Mouse (Mus musculus): ENCODE measurements around the gene 2310007B03Rik. TPM values are rescaled to one million over a fixed set of nuclear protein-coding genes. Genes with fewer than 3 reads are reported as not detected.

The 2310007B03Rik gene
- total and polyA plus RNA-seq, 2 experiments from 2014 or later = 0.07 to 0.76 TPM

DNA sequence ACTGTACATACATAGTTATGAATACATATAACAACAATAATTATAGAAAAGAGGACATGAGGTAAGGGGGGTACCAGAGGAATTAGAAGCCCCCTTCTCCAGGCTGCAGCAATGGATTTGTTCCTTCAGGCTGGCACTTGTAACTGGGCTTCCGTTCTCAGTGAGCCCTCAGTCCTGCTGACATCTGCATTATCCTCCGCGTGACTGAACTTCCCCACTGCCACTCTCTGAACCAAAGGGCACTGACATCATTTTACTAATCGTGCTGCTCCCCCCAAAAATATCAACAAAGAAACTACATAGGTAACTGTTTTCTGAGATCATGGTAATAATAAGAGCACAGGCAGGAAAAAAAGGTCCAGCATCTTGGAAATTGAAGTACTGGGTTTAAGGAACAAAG, 41.9 kb downstream of the 2310007B03Rik start:
- TF ChIP-seq CTCF (IDR thresholded peaks at IDR 0.05; ENCODE audit: low read depth) (no peak), EP300 (IDR thresholded peaks at IDR 0.05; ENCODE audit: low read depth) (no peak)
- 40% methylated on average over 4 of the region's 4 CpGs for WGBS
- no peak overlapping the region for H3K9ac ChIP-seq (replicated peaks; ENCODE audit: low read depth, low read length)

GRCm38 (mm10) chr1:93115471-93115870, 45.3 kb downstream of the 2310007B03Rik start:
- Histone ChIP-seq H3K27me3 (ENCODE audit: control insufficient read depth, insufficient read depth, low read length) (peaks cover 7% of the 10 kb centered on the region; the same call in 1 of the 2 replicates), H3K9ac (replicated peaks; ENCODE audit: low read depth, low read length) (no peak overlapping the region), H3K4me3 (ENCODE audit: low read depth, low read length) (peak overlapping the region; percentile 25), H3K4me2 (ENCODE audit: low read depth, low read length) (peak overlapping the region; percentile 54), H3K27ac (ENCODE audit: low read depth) (no peak overlapping the region), H3K9me3 (replicated peaks; ENCODE audit: control insufficient read depth, low read length) (no peaks in the 10 kb centered on the region), H3K4me1 (ENCODE audit: control insufficient read depth, insufficient read depth) (no peaks in the 10 kb centered on the region), H3K36me3 (replicated peaks; ENCODE audit: control insufficient read depth, insufficient read depth, low read length) (no peaks in the 10 kb centered on the region)
- DNase-seq (ENCODE audit: low spot score) (no peak), ATAC-seq (ENCODE audit: insufficient read depth, low read depth) (no peak)
- TF ChIP-seq CTCF (IDR thresholded peaks at IDR 0.05; ENCODE audit: low read depth) (no peak), EP300 (IDR thresholded peaks at IDR 0.05; ENCODE audit: low read depth) (no peak)
- WGBS = 33% methylated on average over 12 of the region's 13 CpGs

More for the DNA sequence above, 41.9 kb downstream of the 2310007B03Rik start:
- no peak overlapping the region for H3K4me2 ChIP-seq (ENCODE audit: low read depth, low read length)
- DNase-seq (ENCODE audit: low spot score) (no peak), ATAC-seq (ENCODE audit: insufficient read depth, low read depth) (no peak)
- H3K4me1 ChIP-seq (ENCODE audit: control insufficient read depth, insufficient read depth) = no peaks in the 10 kb centered on the region
- no peak overlapping the region for H3K27ac ChIP-seq (ENCODE audit: low read depth)
- peaks cover 7% of the 10 kb centered on the region; the same call in 1 of the 2 replicates for H3K27me3 ChIP-seq (ENCODE audit: control insufficient read depth, insufficient read depth, low read length)
- no peaks in the 10 kb centered on the region for H3K9me3 ChIP-seq (replicated peaks; ENCODE audit: control insufficient read depth, low read length)
- no peak overlapping the region for H3K4me3 ChIP-seq (ENCODE audit: low read depth, low read length)
- H3K36me3 ChIP-seq (replicated peaks; ENCODE audit: control insufficient read depth, insufficient read depth, low read length) = no peaks in the 10 kb centered on the region

- Histone ChIP-seq H3K4me2 (ENCODE audit: low read depth, low read length) (peak overlapping the region; percentile 54), H3K9ac (replicated peaks; ENCODE audit: low read depth, low read length) (no peak overlapping the region), H3K27me3 (ENCODE audit: control insufficient read depth, insufficient read depth, low read length) (peaks cover 7% of the 10 kb centered on the region; the same call in 1 of the 2 replicates), H3K4me3 (ENCODE audit: low read depth, low read length) (peak overlapping the region; percentile 25), H3K36me3 (replicated peaks; ENCODE audit: control insufficient read depth, insufficient read depth, low read length) (no peaks in the 10 kb centered on the region), H3K27ac (ENCODE audit: low read depth) (no peak overlapping the region), H3K4me1 (ENCODE audit: control insufficient read depth, insufficient read depth) (no peaks in the 10 kb centered on the region), H3K9me3 (replicated peaks; ENCODE audit: control insufficient read depth, low read length) (no peaks in the 10 kb centered on the region)
- TF ChIP-seq EP300 (IDR thresholded peaks at IDR 0.05; ENCODE audit: low read depth) (no peak), CTCF (IDR thresholded peaks at IDR 0.05; ENCODE audit: low read depth) (no peak)
- 29% methylated on average over 21 of the region's 21 CpGs for WGBS
- DNase-seq (ENCODE audit: low spot score) (peak; percentile 21), ATAC-seq (ENCODE audit: insufficient read depth, low read depth) (peak; percentile 79)
These were observed 45.9 kb downstream of the 2310007B03Rik start for GRCm38 (mm10) chr1:93114713-93115463.

DNA sequence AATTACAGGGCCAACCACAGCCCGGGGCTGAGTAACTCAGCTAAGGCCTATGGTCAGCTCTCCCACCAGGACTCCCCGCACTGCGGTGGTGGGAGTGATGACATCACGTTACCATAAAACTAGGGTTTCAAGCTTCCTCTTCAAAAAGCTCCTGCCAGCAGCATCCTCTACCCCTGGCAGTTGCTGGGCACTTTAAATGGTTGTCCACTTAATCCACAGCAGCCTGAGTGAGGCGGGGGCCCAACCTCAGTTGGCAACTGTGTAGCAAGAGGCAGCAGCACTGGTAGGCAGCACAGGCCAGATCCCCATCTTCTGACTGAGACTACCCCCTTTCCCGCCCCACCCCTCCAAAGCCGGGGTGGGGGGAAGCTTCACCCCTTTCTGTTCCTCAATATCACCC, 58.0 kb downstream of the 2310007B03Rik start:
- H3K27me3 ChIP-seq (ENCODE audit: control insufficient read depth, insufficient read depth, low read length) = peaks cover 47% of the 10 kb centered on the region

DNA sequence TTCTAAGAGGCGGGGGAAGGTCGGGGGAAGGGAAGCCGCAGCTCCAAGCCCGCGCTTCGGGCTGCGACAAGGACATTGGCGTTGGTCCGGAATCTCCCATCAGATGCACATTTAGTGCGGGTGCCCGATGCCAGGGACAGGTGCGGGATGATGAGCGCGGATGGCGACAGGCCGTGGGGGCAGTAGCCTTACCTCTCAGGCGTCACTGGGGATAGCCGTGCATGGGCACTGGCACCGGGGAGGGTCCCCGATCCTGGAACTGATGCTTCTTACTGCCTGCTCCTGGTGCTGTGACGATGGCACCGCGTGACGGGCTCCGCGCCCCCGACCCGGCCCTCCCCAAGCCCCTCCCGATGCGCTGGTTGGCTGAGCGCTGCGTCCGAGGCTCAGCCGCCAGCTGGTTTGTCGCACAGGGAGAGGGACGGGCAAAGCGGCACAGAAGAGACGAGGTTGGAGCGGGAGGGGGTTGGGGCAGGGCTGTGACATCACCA, 59.1 kb downstream of the 2310007B03Rik start, which contains the start of gene Kif1a:
Gene Kif1a, minus strand, starts transcription at position 381 of the 491 bp plus-strand sequence.
- 0 out of 2 replicates have a peak, but pooled peaks cover 3% of the 10 kb centered on the region for H3K4me1 ChIP-seq (ENCODE audit: control insufficient read depth, insufficient read depth)
- H3K4me3 ChIP-seq (ENCODE audit: low read depth, low read length) = peak within 1 kb of the TSS; percentile 44
- peak within 1 kb of the TSS; percentile 43; the same call in 1 of the 2 replicates for H3K9ac ChIP-seq (replicated peaks; ENCODE audit: low read depth, low read length)
- H3K27ac ChIP-seq (ENCODE audit: low read depth) = no peak within 1 kb of the TSS
- H3K36me3 ChIP-seq (replicated peaks; ENCODE audit: control insufficient read depth, insufficient read depth, low read length) = no peaks in the 10 kb centered on the region
- DNase-seq (ENCODE audit: low spot score) (no peak), ATAC-seq (ENCODE audit: insufficient read depth, low read depth) (peak; percentile 54)
- peaks cover 47% of the 10 kb centered on the region for H3K27me3 ChIP-seq (ENCODE audit: control insufficient read depth, insufficient read depth, low read length)
- no peak for TF ChIP-seq CTCF (IDR thresholded peaks at IDR 0.05; ENCODE audit: low read depth)
- TF ChIP-seq EP300 (IDR thresholded peaks at IDR 0.05; ENCODE audit: low read depth) = no peak
- no peaks in the 10 kb centered on the region for H3K9me3 ChIP-seq (replicated peaks; ENCODE audit: control insufficient read depth, low read length)
- under 1% methylated on average over 39 of the region's 39 CpGs for WGBS
- H3K4me2 ChIP-seq (ENCODE audit: low read depth, low read length) = peak within 1 kb of the TSS; percentile 74

More for the DNA sequence above, 58.0 kb downstream of the 2310007B03Rik start:
- no peak overlapping the region for H3K27ac ChIP-seq (ENCODE audit: low read depth)
- no peak overlapping the region for H3K9ac ChIP-seq (replicated peaks; ENCODE audit: low read depth, low read length)
- H3K4me3 ChIP-seq (ENCODE audit: low read depth, low read length) = no peak overlapping the region
- 0 out of 2 replicates have a peak, but pooled peaks cover 3% of the 10 kb centered on the region for H3K4me1 ChIP-seq (ENCODE audit: control insufficient read depth, insufficient read depth)
- no peak for ATAC-seq (ENCODE audit: insufficient read depth, low read depth)
- TF ChIP-seq EP300 (IDR thresholded peaks at IDR 0.05; ENCODE audit: low read depth) (no peak), CTCF (IDR thresholded peaks at IDR 0.05; ENCODE audit: low read depth) (no peak)
- no peak overlapping the region for H3K4me2 ChIP-seq (ENCODE audit: low read depth, low read length)
- no peak for DNase-seq (ENCODE audit: low spot score)
- WGBS = 68% methylated on average over 7 of the region's 7 CpGs
- H3K36me3 ChIP-seq (replicated peaks; ENCODE audit: control insufficient read depth, insufficient read depth, low read length) = no peaks in the 10 kb centered on the region
- H3K9me3 ChIP-seq (replicated peaks; ENCODE audit: control insufficient read depth, low read length) = no peaks in the 10 kb centered on the region

Other genes with a start within 250 kb of the 2310007B03Rik start
- gene Capn10, start 226.6 kb downstream of the 2310007B03Rik start, total RNA-seq (2014; rRNA removed; ENCODE audit: low replicate concordance) = 41.9 and 46.3 TPM in 2 replicates
- gene Capn10, start 226.6 kb downstream of the 2310007B03Rik start, polyA plus RNA-seq (2015; fragmentation: Nextera tagmentation; extraction: Ambion mirVana) = 10.7 and 12.0 TPM in 2 replicates
- gene Gpr35, start 210.1 kb downstream of the 2310007B03Rik start, total RNA-seq (2014; rRNA removed; ENCODE audit: low replicate concordance) = 0.23 and 0.85 TPM in 2 replicates
- gene Gpr35, start 210.1 kb downstream of the 2310007B03Rik start, polyA plus RNA-seq (2015; fragmentation: Nextera tagmentation; extraction: Ambion mirVana) = 0.27 and 0.34 TPM in 2 replicates
- gene Aqp12, start 154.6 kb downstream of the 2310007B03Rik start, total RNA-seq (2014; rRNA removed; ENCODE audit: low replicate concordance) = not detected in 2 replicates
- not detected in 2 replicates for gene Aqp12, start 154.6 kb downstream of the 2310007B03Rik start, polyA plus RNA-seq (2015; fragmentation: Nextera tagmentation; extraction: Ambion mirVana)
- gene Kif1a, start 59.0 kb downstream of the 2310007B03Rik start, total RNA-seq (2014; rRNA removed; ENCODE audit: low replicate concordance) = 15.6 and 16.4 TPM in 2 replicates
- 7.2 and 7.3 TPM in 2 replicates for gene Kif1a, start 59.0 kb downstream of the 2310007B03Rik start, polyA plus RNA-seq (2015; fragmentation: Nextera tagmentation; extraction: Ambion mirVana)
- 0.15 TPM in 1 of 2 replicates, not detected in the other for gene Agxt, start 25.7 kb downstream of the 2310007B03Rik start, total RNA-seq (2014; rRNA removed; ENCODE audit: low replicate concordance)
- gene Agxt, start 25.7 kb downstream of the 2310007B03Rik start, polyA plus RNA-seq (2015; fragmentation: Nextera tagmentation; extraction: Ambion mirVana) = 0.12 TPM in 1 of 2 replicates, not detected in the other
- gene Crocc2, start 7.8 kb upstream of the 2310007B03Rik start, total RNA-seq (2014; rRNA removed; ENCODE audit: low replicate concordance) = 0.08 TPM in 2 replicates
- 0.34 and 0.48 TPM in 2 replicates for gene Crocc2, start 7.8 kb upstream of the 2310007B03Rik start, polyA plus RNA-seq (2015; fragmentation: Nextera tagmentation; extraction: Ambion mirVana)
- 7.1 and 43.7 TPM in 2 replicates for gene Sned1, start 74.9 kb upstream of the 2310007B03Rik start, total RNA-seq (2014; rRNA removed; ENCODE audit: low replicate concordance)
- 3.0 and 3.9 TPM in 2 replicates for gene Sned1, start 74.9 kb upstream of the 2310007B03Rik start, polyA plus RNA-seq (2015; fragmentation: Nextera tagmentation; extraction: Ambion mirVana)
- gene Mterf4, start 145.0 kb upstream of the 2310007B03Rik start, total RNA-seq (2014; rRNA removed; ENCODE audit: low replicate concordance) = 17.4 and 25.9 TPM in 2 replicates
- 17.8 and 20.9 TPM in 2 replicates for gene Mterf4, start 145.0 kb upstream of the 2310007B03Rik start, polyA plus RNA-seq (2015; fragmentation: Nextera tagmentation; extraction: Ambion mirVana)
- gene Ppp1r7, start 181.9 kb upstream of the 2310007B03Rik start, total RNA-seq (2014; rRNA removed; ENCODE audit: low replicate concordance) = 2.8 and 3.2 TPM in 2 replicates
- gene Ppp1r7, start 181.9 kb upstream of the 2310007B03Rik start, polyA plus RNA-seq (2015; fragmentation: Nextera tagmentation; extraction: Ambion mirVana) = 38.3 and 43.0 TPM in 2 replicates
- 4.3 and 5.7 TPM in 2 replicates for gene Pask, start 182.5 kb upstream of the 2310007B03Rik start, total RNA-seq (2014; rRNA removed; ENCODE audit: low replicate concordance)
- gene Pask, start 182.5 kb upstream of the 2310007B03Rik start, polyA plus RNA-seq (2015; fragmentation: Nextera tagmentation; extraction: Ambion mirVana) = 1.9 and 2.2 TPM in 2 replicates
- gene Ano7, start 213.0 kb upstream of the 2310007B03Rik start, total RNA-seq (2014; rRNA removed; ENCODE audit: low replicate concordance) = not detected in 2 replicates
- 0.11 TPM in 1 of 2 replicates, not detected in the other for gene Ano7, start 213.0 kb upstream of the 2310007B03Rik start, polyA plus RNA-seq (2015; fragmentation: Nextera tagmentation; extraction: Ambion mirVana)

Data from heart, postnatal 0 days (tissue).